In genomic region chr8:93974602-93975186, GRCm38 (mm10) we compare ENCODE assay signal across 17 mouse cellular contexts. TPM values are rescaled to one million over a fixed set of nuclear protein-coding genes. Genes with fewer than 3 reads are reported as not detected.
DNase-seq lines count a peak whose midpoint lies in the region; ATAC-seq and TF ChIP-seq lines count a peak whose summit lies in the region.
"Had no signal": no experiment of that assay in that cellular context is flagged by ENCODE, and none has a peak within 500 bp of the region (broad histone marks: within the 10 kb centered on the region; RNA-seq: fewer than 3 reads in every experiment).

No protein-coding gene starts in this region.

- no peaks in the 10 kb centered on the region for H3K9me3 ChIP-seq in intestine, postnatal 0 days (ENCODE audit: control insufficient read depth)
- H3K9me3 ChIP-seq in liver, embryonic 14.5 days (ENCODE audit: control insufficient read depth, low read length), result no peaks in the 10 kb centered on the region
- no peaks in the 10 kb centered on the region for H3K9me3 ChIP-seq in midbrain, embryonic 16.5 days (replicated peaks; ENCODE audit: control insufficient read depth, low read length, poor library complexity, severe bottlenecking)
- no peaks in the 10 kb centered on the region for H3K9me3 ChIP-seq in hindbrain, embryonic 10.5 days
- H3K9me3 ChIP-seq: embryonic facial prominence, embryonic 13.5 days; G1E; limb, embryonic 10.5 days; midbrain, embryonic 15.5 days; neural tube, embryonic 12.5 days had no signal

- 0 out of 2 replicates have a peak, but pooled peaks cover 2% of the 10 kb centered on the region for H3K4me1 ChIP-seq in intestine, postnatal 0 days (replicated peaks; ENCODE audit: control insufficient read depth, insufficient read depth, low read length)
- peaks cover 0 to 11% of the 10 kb centered on the region in 2 experiments; a peak in 2 of 4 replicates for H3K4me1 ChIP-seq in liver, embryonic 14.5 days (replicated peaks; ENCODE audit: control insufficient read depth in 2 of 2, insufficient read depth in 2 of 2, low read length in 1 of 2)
- no peaks in the 10 kb centered on the region for H3K4me1 ChIP-seq in midbrain, embryonic 16.5 days (ENCODE audit: control insufficient read depth, insufficient read depth, low read length)
- peaks cover 4% of the 10 kb centered on the region for H3K4me1 ChIP-seq in hindbrain, embryonic 10.5 days (replicated peaks)
- H3K4me1 ChIP-seq: midbrain, embryonic 15.5 days; neural tube, embryonic 12.5 days had no signal

- ATAC-seq in intestine, postnatal 0 days, result peak; percentile 85
- peak; percentile 48 for ATAC-seq in liver, embryonic 14.5 days (ENCODE audit: insufficient read depth)
- ATAC-seq in midbrain, embryonic 16.5 days, result no peak
- ATAC-seq: midbrain, embryonic 15.5 days had no signal

- no peak for TF ChIP-seq CTCF in intestine, postnatal 0 days (IDR thresholded peaks at IDR 0.05; ENCODE audit: low read depth)
- TF ChIP-seq CTCF in liver, embryonic 14.5 days (IDR thresholded peaks at IDR 0.05; ENCODE audit: low read depth), result no peak

- H3K36me3 ChIP-seq in intestine, postnatal 0 days (ENCODE audit: control insufficient read depth, insufficient read depth), result peaks cover 77% of the 10 kb centered on the region
- H3K36me3 ChIP-seq in liver, embryonic 14.5 days (replicated peaks; ENCODE audit: control insufficient read depth, insufficient read depth, low read depth), result peaks cover 76% of the 10 kb centered on the region
- H3K36me3 ChIP-seq in midbrain, embryonic 16.5 days (ENCODE audit: control insufficient read depth, insufficient read depth, low read length), result peaks cover 37% of the 10 kb centered on the region
- H3K36me3 ChIP-seq in hindbrain, embryonic 10.5 days, result peaks cover 98% of the 10 kb centered on the region

- TF ChIP-seq EP300 in liver, embryonic 14.5 days (IDR thresholded peaks at IDR 0.05; ENCODE audit: low read depth), result no peak

- H3K4me2 ChIP-seq in intestine, postnatal 0 days (replicated peaks; ENCODE audit: low read depth), result no peak overlapping the region
- H3K4me2 ChIP-seq in liver, embryonic 14.5 days (ENCODE audit: low read depth), result no peak overlapping the region
- H3K4me2 ChIP-seq in midbrain, embryonic 16.5 days (ENCODE audit: low read length), result no peak overlapping the region
- H3K4me2 ChIP-seq: embryonic facial prominence, embryonic 13.5 days; midbrain, embryonic 15.5 days; neural tube, embryonic 12.5 days had no signal

- H3K27me3 ChIP-seq in intestine, postnatal 0 days (replicated peaks; ENCODE audit: control insufficient read depth, insufficient read depth, low read length), result no peaks in the 10 kb centered on the region
- H3K27me3 ChIP-seq in liver, embryonic 14.5 days (ENCODE audit: control insufficient read depth, insufficient read depth, low read length), result no peaks in the 10 kb centered on the region
- no peaks in the 10 kb centered on the region for H3K27me3 ChIP-seq in midbrain, embryonic 16.5 days (ENCODE audit: control insufficient read depth, insufficient read depth, low read depth, low read length)
- no peaks in the 10 kb centered on the region for H3K27me3 ChIP-seq in hindbrain, embryonic 10.5 days (ENCODE audit: insufficient read depth, poor library complexity, severe bottlenecking)
- H3K27me3 ChIP-seq: embryonic facial prominence, embryonic 13.5 days; midbrain, embryonic 15.5 days; neural tube, embryonic 12.5 days had no signal

- peak overlapping the region; percentile 54 for H3K27ac ChIP-seq in intestine, postnatal 0 days (ENCODE audit: low read depth, low read length)
- H3K27ac ChIP-seq in liver, embryonic 14.5 days, result no peak overlapping the region
- no peak overlapping the region for H3K27ac ChIP-seq in midbrain, embryonic 16.5 days (ENCODE audit: low read length)
- H3K27ac ChIP-seq in hindbrain, embryonic 10.5 days, result no peak overlapping the region
- H3K27ac ChIP-seq: embryonic facial prominence, embryonic 13.5 days; heart, adult 2 months; limb, embryonic 10.5 days; midbrain, embryonic 15.5 days; neural tube, embryonic 12.5 days had no signal

- no peak overlapping the region for H3K4me3 ChIP-seq in intestine, postnatal 0 days (ENCODE audit: low read depth, low read length)
- H3K4me3 ChIP-seq in liver, embryonic 14.5 days (ENCODE audit: insufficient read depth in 1 of 2, low read depth in 2 of 2, low read length in 2 of 2), result no peak overlapping the region
- H3K4me3 ChIP-seq in midbrain, embryonic 16.5 days (ENCODE audit: low read depth, low read length), result no peak overlapping the region
- H3K4me3 ChIP-seq in hindbrain, embryonic 10.5 days, result no peak overlapping the region
- H3K4me3 ChIP-seq: embryonic facial prominence, embryonic 13.5 days; heart, adult 2 months; limb, embryonic 10.5 days; midbrain, embryonic 15.5 days; neural tube, embryonic 12.5 days had no signal

- 46% methylated on average over 11 of the region's 11 CpGs for WGBS in intestine, postnatal 0 days
- WGBS in liver, embryonic 14.5 days (ENCODE audit: insufficient replicate concordance), result 83% methylated on average over 11 of the region's 11 CpGs
- 91% methylated on average over 11 of the region's 11 CpGs for WGBS in midbrain, embryonic 16.5 days
- 85% methylated on average over 11 of the region's 11 CpGs for WGBS in hindbrain, embryonic 10.5 days

- DNase-seq in kidney, adult 11 months, result peak; percentile 25
- no peak for DNase-seq in kidney, postnatal 10 days
- DNase-seq in liver, embryonic 14.5 days (ENCODE audit: low read depth in 3 of 3, low spot score in 3 of 3), result peak; percentile 24
- DNase-seq in lung, postnatal 25 days (ENCODE audit: low spot score), result peak; percentile 75
- no peak for DNase-seq in hindbrain, embryonic 10.5 days (ENCODE audit: low spot score)
- no peak for DNase-seq in layer of hippocampus, adult 9-10 months (ENCODE audit: low spot score)
- DNase-seq: adrenal gland, postnatal 25 days; cerebellum, postnatal 36 days; heart, postnatal 14 days had no signal

- no peak overlapping the region for H3K9ac ChIP-seq in intestine, postnatal 0 days (ENCODE audit: low read depth, low read length)
- no peak overlapping the region for H3K9ac ChIP-seq in liver, embryonic 14.5 days (replicated peaks)
- no peak overlapping the region for H3K9ac ChIP-seq in midbrain, embryonic 16.5 days (ENCODE audit: low read depth, low read length)
- H3K9ac ChIP-seq: embryonic facial prominence, embryonic 13.5 days; midbrain, embryonic 15.5 days; neural tube, embryonic 12.5 days had no signal

RNA-seq across cellular contexts. Expression of gene Amfr, which starts 37.9 kb away (rescaled TPM):
- 61.8 and 65.0 TPM in 2 replicates for polyA plus RNA-seq in intestine, postnatal 0 days (2015; fragmentation: Nextera tagmentation; extraction: Ambion mirVana)
- polyA plus RNA-seq in liver, embryonic 14.5 days (2012; rRNA removed), result 33.4 and 38.4 TPM in 2 replicates
- polyA plus RNA-seq in liver, embryonic 14.5 days (2014; fragmentation: Nextera tagmentation; extraction: Ambion mirVana), result 50.0 and 53.1 TPM in 2 replicates
- 61.2 and 67.5 TPM in 2 replicates for polyA plus RNA-seq in midbrain, embryonic 16.5 days (2015; fragmentation: Nextera tagmentation; extraction: Ambion mirVana)
- polyA plus RNA-seq in hindbrain, embryonic 10.5 days (2016; fragmentation: Nextera tagmentation; extraction: Ambion mirVana), result 41.4 and 48.4 TPM in 2 replicates

Comparison
In these comparisons a context has a peak if more than half of its experiments do, and no peak if none do; other contexts are left out.
1. DNase-seq: peak in kidney, adult 11 months (single experiment), liver, embryonic 14.5 days (3 of 3) and lung, postnatal 25 days (single experiment); none in kidney, postnatal 10 days (single experiment), hindbrain, embryonic 10.5 days (single experiment) and layer of hippocampus, adult 9-10 months (single experiment).